Comparison of ENCODE assay signal across 25 mouse cellular contexts in genomic region chr4:69876734-69877133, GRCm38 (mm10).
A peak's percentile ranks its signal among the peaks of the same experiment; 100 is the strongest.
DNase-seq lines count a peak whose midpoint lies in the region; ATAC-seq lines count a peak whose summit lies in the region.
"Had no signal": no experiment of that assay in that cellular context is flagged by ENCODE, and none has a peak within 500 bp of the region (broad histone marks: within the 10 kb centered on the region; RNA-seq: fewer than 3 reads in every experiment).

No protein-coding gene starts in this region.

- WGBS in hindbrain, embryonic 14.5 days: 58% methylated on average over 2 of the region's 2 CpGs
- WGBS in hindbrain, embryonic 16.5 days: 47% methylated on average over 2 of the region's 2 CpGs
- 51% methylated on average over 2 of the region's 2 CpGs for WGBS in midbrain, embryonic 16.5 days
- 81% methylated on average over 2 of the region's 2 CpGs for WGBS in midbrain, embryonic 10.5 days
- WGBS in neural tube, embryonic 14.5 days: 33% methylated on average over 2 of the region's 2 CpGs

- no peak overlapping the region for H3K4me2 ChIP-seq in hindbrain, embryonic 14.5 days (replicated peaks)
- H3K4me2 ChIP-seq in hindbrain, embryonic 16.5 days (ENCODE audit: low read length): no peak overlapping the region
- H3K4me2 ChIP-seq in midbrain, embryonic 16.5 days (ENCODE audit: low read length): no peak overlapping the region
- H3K4me2 ChIP-seq in neural tube, embryonic 14.5 days (ENCODE audit: low read depth, low read length): no peak overlapping the region
- H3K4me2 ChIP-seq: embryonic facial prominence, embryonic 13.5 days; forebrain, embryonic 12.5 days; forebrain, embryonic 15.5 days; heart, embryonic 12.5 days; heart, embryonic 15.5 days had no signal

- no peaks in the 10 kb centered on the region for H3K36me3 ChIP-seq in hindbrain, embryonic 14.5 days (replicated peaks; ENCODE audit: control insufficient read depth, insufficient read depth)
- no peaks in the 10 kb centered on the region for H3K36me3 ChIP-seq in hindbrain, embryonic 16.5 days (ENCODE audit: control insufficient read depth, insufficient read depth, low read length)
- no peaks in the 10 kb centered on the region for H3K36me3 ChIP-seq in midbrain, embryonic 16.5 days (ENCODE audit: control insufficient read depth, insufficient read depth, low read length)
- no peaks in the 10 kb centered on the region for H3K36me3 ChIP-seq in midbrain, embryonic 10.5 days
- no peaks in the 10 kb centered on the region for H3K36me3 ChIP-seq in neural tube, embryonic 14.5 days (ENCODE audit: control insufficient read depth, insufficient read depth, low read length)
- H3K36me3 ChIP-seq: embryonic facial prominence, embryonic 10.5 days; embryonic facial prominence, embryonic 13.5 days; forebrain, embryonic 12.5 days; forebrain, embryonic 15.5 days; heart, embryonic 12.5 days; heart, embryonic 15.5 days had no signal

- H3K4me1 ChIP-seq in hindbrain, embryonic 14.5 days (replicated peaks; ENCODE audit: control insufficient read depth, insufficient read depth, low read length): no peaks in the 10 kb centered on the region
- H3K4me1 ChIP-seq in hindbrain, embryonic 16.5 days (ENCODE audit: control insufficient read depth, insufficient read depth, low read depth, low read length): no peaks in the 10 kb centered on the region
- H3K4me1 ChIP-seq in midbrain, embryonic 16.5 days (ENCODE audit: control insufficient read depth, insufficient read depth, low read length): no peaks in the 10 kb centered on the region
- H3K4me1 ChIP-seq in midbrain, embryonic 10.5 days: no peaks in the 10 kb centered on the region
- no peaks in the 10 kb centered on the region for H3K4me1 ChIP-seq in neural tube, embryonic 14.5 days (ENCODE audit: control insufficient read depth, insufficient read depth, low read length)
- H3K4me1 ChIP-seq: embryonic facial prominence, embryonic 10.5 days; embryonic facial prominence, embryonic 13.5 days; forebrain, embryonic 12.5 days; forebrain, embryonic 15.5 days; heart, embryonic 12.5 days; heart, embryonic 15.5 days had no signal

- no peak for DNase-seq in hindbrain, embryonic 14.5 days (ENCODE audit: low spot score)
- DNase-seq in midbrain, embryonic 10.5 days (ENCODE audit: low spot score): no peak
- no peak for DNase-seq in gastrocnemius, postnatal 25 days
- DNase-seq: adrenal gland, adult 2 months; adrenal gland, postnatal 14 days; cerebellum, adult 11-12 months; cerebellum, adult 8-10 months; cerebellum, postnatal 10 days; cerebellum, postnatal 36 days; embryo, embryonic 11 days; gastrocnemius, postnatal 36 days; heart, postnatal 10 days; heart, postnatal 36 days had no signal

- H3K9me3 ChIP-seq in hindbrain, embryonic 14.5 days (ENCODE audit: control insufficient read depth, low read length): no peaks in the 10 kb centered on the region
- no peaks in the 10 kb centered on the region for H3K9me3 ChIP-seq in hindbrain, embryonic 16.5 days (ENCODE audit: control insufficient read depth, low read length)
- H3K9me3 ChIP-seq in midbrain, embryonic 16.5 days (replicated peaks; ENCODE audit: control insufficient read depth, low read length, poor library complexity, severe bottlenecking): no peaks in the 10 kb centered on the region
- no peaks in the 10 kb centered on the region for H3K9me3 ChIP-seq in midbrain, embryonic 10.5 days (replicated peaks)
- no peaks in the 10 kb centered on the region for H3K9me3 ChIP-seq in neural tube, embryonic 14.5 days (ENCODE audit: control insufficient read depth, low read length)
- H3K9me3 ChIP-seq: embryonic facial prominence, embryonic 10.5 days; embryonic facial prominence, embryonic 13.5 days; forebrain, embryonic 12.5 days; forebrain, embryonic 15.5 days; heart, embryonic 12.5 days; heart, embryonic 15.5 days had no signal

- no peaks in the 10 kb centered on the region for H3K27me3 ChIP-seq in hindbrain, embryonic 14.5 days (ENCODE audit: control insufficient read depth, insufficient read depth, low read length)
- H3K27me3 ChIP-seq in hindbrain, embryonic 16.5 days (replicated peaks; ENCODE audit: control insufficient read depth, insufficient read depth, low read length): no peaks in the 10 kb centered on the region
- no peaks in the 10 kb centered on the region for H3K27me3 ChIP-seq in midbrain, embryonic 16.5 days (ENCODE audit: control insufficient read depth, insufficient read depth, low read depth, low read length)
- no peaks in the 10 kb centered on the region for H3K27me3 ChIP-seq in midbrain, embryonic 10.5 days (ENCODE audit: low read depth, poor library complexity, severe bottlenecking)
- H3K27me3 ChIP-seq in neural tube, embryonic 14.5 days (ENCODE audit: control insufficient read depth, insufficient read depth, low read length): no peaks in the 10 kb centered on the region
- H3K27me3 ChIP-seq: embryonic facial prominence, embryonic 13.5 days; forebrain, embryonic 12.5 days; forebrain, embryonic 15.5 days; heart, embryonic 12.5 days; heart, embryonic 15.5 days had no signal

- H3K27ac ChIP-seq in hindbrain, embryonic 14.5 days: no peak overlapping the region
- no peak overlapping the region for H3K27ac ChIP-seq in hindbrain, embryonic 16.5 days (ENCODE audit: low read depth, low read length)
- no peak overlapping the region for H3K27ac ChIP-seq in midbrain, embryonic 16.5 days (ENCODE audit: low read length)
- H3K27ac ChIP-seq in midbrain, embryonic 10.5 days (replicated peaks): no peak overlapping the region
- no peak overlapping the region for H3K27ac ChIP-seq in neural tube, embryonic 14.5 days (ENCODE audit: low read depth, low read length)
- H3K27ac ChIP-seq: embryonic facial prominence, embryonic 10.5 days; embryonic facial prominence, embryonic 13.5 days; forebrain, embryonic 12.5 days; forebrain, embryonic 15.5 days; heart, embryonic 15.5 days had no signal

- peak; percentile 48 for ATAC-seq in hindbrain, embryonic 14.5 days (ENCODE audit: low FRiP score)
- no peak; the same call in 1 of the 2 replicates for ATAC-seq in hindbrain, embryonic 16.5 days
- peak; percentile 25; the same call in 1 of the 2 replicates for ATAC-seq in midbrain, embryonic 16.5 days
- ATAC-seq in neural tube, embryonic 14.5 days (ENCODE audit: low read depth): peak; percentile 85
- ATAC-seq: CD4-positive, CD25-positive, alpha-beta regulatory T cell, adult 4 months; forebrain, embryonic 15.5 days; intestine, postnatal 0 days had no signal

- no peak overlapping the region for H3K9ac ChIP-seq in hindbrain, embryonic 14.5 days
- no peak overlapping the region for H3K9ac ChIP-seq in hindbrain, embryonic 16.5 days (ENCODE audit: low read depth, low read length)
- no peak overlapping the region for H3K9ac ChIP-seq in midbrain, embryonic 16.5 days (ENCODE audit: low read depth, low read length)
- no peak overlapping the region for H3K9ac ChIP-seq in neural tube, embryonic 14.5 days (replicated peaks; ENCODE audit: low read depth, low read length)
- H3K9ac ChIP-seq: embryonic facial prominence, embryonic 13.5 days; forebrain, embryonic 12.5 days; forebrain, embryonic 15.5 days; heart, embryonic 12.5 days; heart, embryonic 15.5 days had no signal

- no peak overlapping the region for H3K4me3 ChIP-seq in hindbrain, embryonic 14.5 days (replicated peaks; ENCODE audit: low read length)
- no peak overlapping the region for H3K4me3 ChIP-seq in hindbrain, embryonic 16.5 days (ENCODE audit: low read length)
- H3K4me3 ChIP-seq in midbrain, embryonic 16.5 days (ENCODE audit: low read depth, low read length): no peak overlapping the region
- no peak overlapping the region for H3K4me3 ChIP-seq in midbrain, embryonic 10.5 days
- no peak overlapping the region for H3K4me3 ChIP-seq in neural tube, embryonic 14.5 days (ENCODE audit: low read depth, low read length)
- H3K4me3 ChIP-seq: embryonic facial prominence, embryonic 10.5 days; embryonic facial prominence, embryonic 13.5 days; erythroblast, embryonic 14.5 days; forebrain, embryonic 12.5 days; forebrain, embryonic 15.5 days; heart, embryonic 12.5 days; heart, embryonic 15.5 days had no signal
